Mouse (Mus musculus): Measurements from ENCODE around the gene Tsc22d1.

The Tsc22d1 gene

DNA sequence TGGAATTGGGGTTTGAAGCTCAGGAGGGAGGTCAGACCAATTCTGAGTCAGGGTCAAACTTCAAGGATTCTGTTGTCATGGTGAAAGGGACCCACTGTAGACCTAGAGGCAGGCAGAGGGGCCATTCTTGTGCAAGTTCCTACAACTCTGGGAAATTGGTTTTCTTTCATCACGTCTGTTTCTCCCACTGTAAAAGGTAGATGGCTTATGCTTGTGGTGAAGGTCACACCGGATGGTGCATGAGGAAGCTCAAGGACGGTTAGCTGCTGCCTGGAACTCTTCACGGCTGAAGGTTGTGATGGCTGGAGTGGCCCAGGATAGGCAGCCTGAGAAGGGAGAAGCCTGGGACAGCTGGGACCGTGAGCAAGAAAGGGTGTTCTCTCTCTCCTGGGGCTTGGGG, 103.5 kb downstream of the Tsc22d1 start:
- no peak for DNase-seq (ENCODE audit: low read depth, low spot score)

GRCm38 (mm10) chr14:76520606-76521005, 105.8 kb downstream of the Tsc22d1 start:
- DNase-seq (ENCODE audit: low read depth, low spot score) = no peak

DNA sequence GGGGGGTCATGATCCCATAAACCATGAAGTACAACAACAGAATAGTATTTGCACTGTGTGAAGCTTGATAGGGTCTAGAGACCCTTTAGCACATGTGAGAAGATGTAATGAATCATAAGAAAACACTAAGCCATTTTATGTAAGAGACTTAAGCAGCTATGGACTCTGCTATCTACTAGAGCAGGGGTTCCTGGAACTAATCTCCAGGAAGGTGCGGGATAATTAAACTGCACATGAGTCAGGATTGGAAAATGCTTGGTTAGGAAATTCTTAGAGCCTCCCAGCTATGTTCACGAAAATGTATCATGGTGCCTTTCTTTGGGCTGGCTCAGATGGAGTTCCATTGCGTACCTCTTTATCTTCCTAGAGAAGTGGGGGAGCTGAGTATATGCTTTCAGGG, 106.5 kb downstream of the Tsc22d1 start:
- no peak for DNase-seq (ENCODE audit: low read depth, low spot score)

- no peak for DNase-seq (ENCODE audit: low read depth, low spot score)
Measured at GRCm38 (mm10) chr14:76523344-76523743, 108.6 kb downstream of the Tsc22d1 start.

DNA sequence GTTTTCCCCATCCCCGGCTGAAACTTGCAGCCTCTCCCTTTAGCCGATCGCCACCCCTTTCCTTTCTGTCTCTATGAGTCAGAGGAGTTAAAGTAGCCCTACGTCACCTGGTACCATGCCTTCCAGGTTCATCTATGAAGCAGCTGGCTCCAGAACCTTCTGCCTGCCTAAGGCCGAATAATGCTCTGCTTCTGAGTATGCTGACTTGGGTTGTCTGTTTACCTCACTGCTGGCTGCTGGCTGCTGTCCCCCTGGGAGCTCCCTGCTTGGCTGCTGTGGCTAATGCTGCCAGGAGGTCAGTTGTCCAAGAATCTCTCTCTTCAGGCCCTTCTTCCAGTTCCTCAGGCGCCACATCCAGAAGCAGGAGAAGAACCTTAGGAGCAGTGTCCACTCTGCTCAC, 111.7 kb downstream of the Tsc22d1 start:
- no peak for DNase-seq (ENCODE audit: low read depth, low spot score)

GRCm38 (mm10) chr14:76527030-76527719, 112.4 kb downstream of the Tsc22d1 start:
- DNase-seq (ENCODE audit: low read depth, low spot score) = no peak

GRCm38 (mm10) chr14:76527758-76528313, 113.1 kb downstream of the Tsc22d1 start:
- DNase-seq (ENCODE audit: low read depth, low spot score) = no peak

DNA sequence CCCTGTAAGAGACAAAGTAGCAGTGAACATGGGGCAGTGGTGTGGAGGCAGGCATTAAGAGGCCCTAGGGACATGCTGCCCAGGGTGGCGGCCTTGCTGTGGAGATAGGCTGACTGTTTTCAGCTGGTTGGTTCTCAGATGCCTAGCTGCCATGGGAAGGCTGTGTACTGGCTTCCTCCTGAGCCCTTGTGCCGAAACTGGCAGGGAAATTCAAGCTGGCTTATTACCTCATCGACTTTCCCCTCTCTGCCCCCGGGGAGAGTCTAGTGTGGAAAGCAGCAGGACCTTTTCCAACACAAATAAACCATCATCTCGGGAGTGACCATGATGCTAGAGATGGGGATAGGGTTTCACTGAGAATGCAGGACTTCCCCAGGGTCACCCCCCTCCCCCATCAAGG, 113.9 kb downstream of the Tsc22d1 start:
- DNase-seq (ENCODE audit: low read depth, low spot score) = no peak

- no peak for DNase-seq (ENCODE audit: low read depth, low spot score)
Measured at GRCm38 (mm10) chr14:76531027-76531660, 116.4 kb downstream of the Tsc22d1 start.

DNA sequence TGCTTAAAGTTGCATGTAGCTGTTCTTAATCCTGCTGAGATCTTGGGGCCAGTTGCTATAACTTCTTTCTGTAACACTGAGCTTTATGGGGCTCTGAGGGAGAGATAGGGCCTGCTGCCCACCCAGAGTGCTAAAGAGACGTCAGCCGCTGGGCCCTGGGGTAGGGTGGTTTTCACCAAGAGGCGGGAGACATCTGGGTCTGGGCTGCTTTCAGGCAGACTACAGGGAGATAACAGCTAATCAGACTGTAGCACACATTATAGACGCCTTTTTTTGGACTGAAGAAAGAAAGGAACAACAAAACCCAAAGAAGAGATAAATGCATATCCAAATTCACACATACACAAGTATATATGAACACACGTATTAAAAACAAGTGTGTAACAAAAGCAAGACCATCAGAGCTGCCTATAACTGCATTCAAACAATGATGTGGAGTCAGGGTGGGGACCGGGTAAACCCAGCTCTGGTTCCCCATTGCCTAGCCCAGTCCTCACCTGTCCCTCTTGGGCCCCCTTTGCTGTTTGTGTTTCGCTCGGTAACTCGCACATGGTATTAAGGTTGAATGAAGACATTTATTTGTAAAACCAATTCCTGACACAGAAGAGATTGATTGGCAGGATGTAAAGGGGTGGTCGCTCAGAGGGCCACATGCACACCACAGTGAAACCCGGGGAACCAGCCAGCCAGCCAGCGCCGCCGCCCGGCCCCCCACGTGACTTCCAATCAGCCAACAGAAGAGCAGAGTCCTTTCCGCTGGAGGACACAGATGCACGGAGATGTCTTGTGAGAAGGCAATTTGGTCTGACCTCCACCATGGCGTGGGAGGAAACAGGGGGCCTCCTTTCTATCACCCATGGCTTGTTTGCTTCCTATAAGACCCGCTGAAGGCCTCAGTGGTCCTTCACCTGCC, 117.8 kb downstream of the Tsc22d1 start:
- DNase-seq (ENCODE audit: low read depth, low spot score) = no peak

GRCm38 (mm10) chr14:76533170-76533815, 118.5 kb downstream of the Tsc22d1 start:
- no peak for DNase-seq (ENCODE audit: low read depth, low spot score)

GRCm38 (mm10) chr14:76535096-76535495, 120.3 kb downstream of the Tsc22d1 start:
- peak; percentile 57 for DNase-seq (ENCODE audit: low read depth, low spot score)

- no peak for DNase-seq (ENCODE audit: low read depth, low spot score)
Measured at GRCm38 (mm10) chr14:76536921-76537320, 122.2 kb downstream of the Tsc22d1 start.

DNA sequence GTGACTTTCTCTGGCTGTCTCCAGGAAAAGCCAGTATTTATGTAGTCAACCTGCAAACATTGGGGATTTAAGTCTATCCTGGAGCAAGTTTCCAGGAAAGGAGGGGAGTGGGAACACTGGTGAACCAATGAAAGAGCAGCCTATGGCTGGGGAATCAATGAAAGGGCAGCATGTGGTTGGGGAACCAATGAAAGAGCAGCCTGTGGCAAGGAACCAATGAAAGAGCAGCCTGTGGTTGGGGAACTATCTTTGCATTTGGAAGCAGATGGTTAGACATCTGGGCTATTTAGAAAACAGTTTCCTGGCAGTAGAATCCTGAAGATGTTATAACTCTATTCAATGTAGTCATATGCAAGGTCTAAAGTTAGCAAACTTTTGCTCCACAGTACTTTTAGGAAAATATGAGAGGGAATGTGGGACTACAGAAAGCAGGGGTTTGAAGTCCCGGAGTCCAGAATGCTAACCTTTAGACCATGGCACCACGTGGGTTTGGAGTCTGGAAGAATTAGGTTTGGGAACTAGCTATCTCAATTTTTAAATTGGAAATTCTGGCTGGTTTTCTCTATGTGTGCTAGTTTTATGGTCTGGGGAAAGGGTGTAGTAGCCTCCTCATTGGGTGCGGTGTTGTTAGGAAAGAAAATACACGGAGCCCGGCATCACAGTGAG, 125.4 kb downstream of the Tsc22d1 start:
- peak; percentile 82 for DNase-seq (ENCODE audit: low read depth, low spot score)

DNA sequence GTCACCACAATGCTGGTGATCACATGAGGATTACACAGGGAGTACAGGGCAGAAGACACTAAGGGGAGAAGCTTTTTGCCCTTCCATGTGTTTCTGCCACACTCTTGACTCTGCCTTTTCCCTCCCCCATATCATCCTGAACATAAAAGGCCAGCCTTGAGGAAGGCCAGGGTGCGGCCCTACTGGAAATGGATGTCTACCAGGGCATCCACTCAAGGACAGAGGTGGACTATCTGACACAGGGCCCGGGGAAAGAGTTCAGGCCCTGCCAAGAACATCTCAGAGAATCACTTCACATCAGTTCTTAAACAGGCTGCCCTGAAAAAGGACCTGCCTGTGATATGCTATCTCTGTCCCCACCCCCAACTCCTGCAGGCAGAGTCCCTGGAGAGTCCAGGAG, 126.6 kb downstream of the Tsc22d1 start:
- DNase-seq (ENCODE audit: low read depth, low spot score) = no peak

GRCm38 (mm10) chr14:76544136-76544535, 129.4 kb downstream of the Tsc22d1 start:
- no peak for DNase-seq (ENCODE audit: low read depth, low spot score)

DNA sequence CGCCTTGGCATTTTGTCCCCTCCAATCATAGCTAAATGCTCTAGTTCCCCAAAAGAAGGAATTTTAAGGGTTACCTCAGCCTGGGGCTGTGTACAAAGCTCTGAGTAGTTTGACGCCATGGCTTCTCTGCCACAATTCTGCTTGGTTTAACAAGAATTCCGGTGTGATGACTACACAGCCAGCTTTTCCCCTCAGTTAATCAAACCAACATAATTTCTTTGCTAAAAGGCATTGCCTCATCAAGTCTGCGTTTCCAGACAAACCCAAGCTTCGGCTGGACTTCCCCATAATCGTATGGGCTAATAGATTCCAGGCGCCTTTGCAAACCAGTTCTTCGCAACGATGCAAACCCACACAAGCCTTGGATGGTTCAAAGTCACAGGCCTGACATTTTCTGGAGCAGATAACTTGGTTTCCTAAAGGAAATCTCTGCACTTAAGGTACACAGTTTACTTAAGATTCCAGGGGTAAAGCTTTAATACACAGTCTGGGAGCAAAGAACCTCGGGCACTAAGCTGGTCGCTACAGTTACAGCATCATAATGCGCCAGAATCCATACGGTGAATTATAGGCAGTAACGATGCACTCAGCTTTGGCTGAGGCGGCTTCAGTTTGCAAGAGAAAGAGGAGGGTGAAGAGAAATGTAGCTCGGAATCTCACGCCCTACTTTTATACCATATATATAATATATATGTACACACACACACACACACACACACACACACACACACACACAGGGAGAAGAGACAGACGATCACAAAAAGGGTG, 140.7 kb downstream of the Tsc22d1 start:
- no peak for DNase-seq (ENCODE audit: low read depth, low spot score)

DNA sequence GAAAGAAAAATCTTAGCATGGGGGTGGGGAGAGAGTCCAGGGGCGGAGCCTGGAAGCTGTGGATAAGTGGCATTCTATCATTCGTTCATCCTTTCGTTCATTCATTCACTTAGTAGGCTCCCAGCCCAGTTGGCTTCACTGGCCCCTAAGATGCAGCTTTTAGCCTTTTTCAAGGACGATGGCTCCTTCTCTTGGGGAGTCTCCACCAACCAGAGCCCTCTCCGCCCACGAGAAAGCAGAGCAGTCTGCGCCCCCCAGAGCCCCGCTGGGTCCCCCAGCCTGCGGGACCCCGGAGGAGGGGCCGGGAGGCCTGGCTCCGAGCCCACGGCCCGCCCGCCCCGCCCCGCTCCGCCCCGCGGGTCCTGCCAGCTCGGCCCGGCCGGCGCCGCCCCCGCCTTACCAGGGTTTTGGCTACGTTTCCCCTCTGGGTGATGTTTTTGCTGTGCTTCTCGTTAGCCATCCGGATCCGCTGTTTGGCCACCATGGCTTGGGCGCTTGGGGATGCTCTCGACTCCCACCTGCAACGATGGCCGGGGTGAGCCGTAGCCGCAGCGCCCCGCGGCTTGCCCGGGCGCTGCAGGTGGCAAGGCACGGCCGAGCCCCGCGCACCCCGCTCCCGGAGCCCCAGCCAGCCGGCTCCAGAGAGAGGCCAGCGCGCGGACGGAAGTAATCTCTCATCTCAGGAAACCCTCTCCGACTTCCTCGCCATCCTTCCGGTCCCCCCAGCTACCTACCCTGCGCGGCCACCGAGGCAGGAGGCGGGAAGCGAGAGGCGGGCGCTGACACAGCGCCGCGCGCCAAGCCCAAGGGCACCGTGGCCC, 141.5 kb downstream of the Tsc22d1 start:
- DNase-seq (ENCODE audit: low read depth, low spot score) = peak; percentile 86

GRCm38 (mm10) chr14:76556852-76557208, 142.1 kb downstream of the Tsc22d1 start, which contains the start of gene Serp2:
TSS of gene Serp2 (minus strand) at chr14:76556889.
- no peak for DNase-seq (ENCODE audit: low read depth, low spot score)
